Mouse (Mus musculus): ENCODE data around the gene Ap1b1. TPM values are rescaled to one million over a fixed set of nuclear protein-coding genes. Genes with fewer than 3 reads are reported as not detected.
A peak's percentile ranks its signal among the peaks of the same experiment; 100 is the strongest.
"Not testable (repeated sequence)": the region's sequence is repeated elsewhere in the genome, so short reads cannot be mapped to it uniquely, and the experiment has no call there.

Gene Ap1b1
- total RNA-seq, 4 experiments from 2014 or later = 144 to 152 (median 150) TPM

DNA sequence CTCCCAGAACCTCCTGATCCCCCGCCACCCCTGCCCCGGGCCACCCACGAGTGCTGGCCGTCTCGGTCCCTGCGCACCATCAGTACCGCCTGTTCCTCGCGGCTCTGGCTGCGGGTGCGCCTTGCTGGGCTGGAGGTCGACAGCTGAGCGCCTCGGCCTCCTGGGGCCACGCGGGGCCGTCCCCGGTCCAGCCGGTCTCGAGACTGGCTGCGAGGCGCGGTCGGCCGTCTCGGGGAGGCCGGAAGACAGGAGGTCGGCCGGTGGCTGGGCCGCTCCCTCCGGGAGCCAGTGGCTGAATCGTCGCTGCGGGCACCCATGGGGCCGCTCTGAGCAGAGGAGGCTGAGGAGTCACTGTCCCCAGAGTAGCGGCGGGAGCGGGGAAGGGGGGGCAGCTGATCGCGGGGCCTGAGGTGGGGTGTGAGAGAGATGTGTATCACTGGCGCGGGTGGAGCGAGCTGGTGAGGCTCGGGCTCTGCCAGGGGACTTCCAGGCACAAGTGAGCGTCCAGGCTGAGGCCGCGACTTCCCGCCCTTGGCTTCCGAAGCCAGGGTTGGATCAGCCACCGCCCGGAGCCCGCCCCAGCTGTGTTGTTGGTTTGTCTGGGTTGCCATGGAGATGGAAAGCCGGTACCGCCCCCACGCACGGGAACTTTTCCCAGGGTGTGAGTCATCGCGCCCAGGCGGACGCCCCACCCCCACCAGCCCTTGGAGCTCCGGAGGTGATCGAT is 75.0 kb downstream of the Ap1b1 start:
- peak; percentile 93 to 95 for DNase-seq (ENCODE audit: low spot score in 2 of 2)

DNA sequence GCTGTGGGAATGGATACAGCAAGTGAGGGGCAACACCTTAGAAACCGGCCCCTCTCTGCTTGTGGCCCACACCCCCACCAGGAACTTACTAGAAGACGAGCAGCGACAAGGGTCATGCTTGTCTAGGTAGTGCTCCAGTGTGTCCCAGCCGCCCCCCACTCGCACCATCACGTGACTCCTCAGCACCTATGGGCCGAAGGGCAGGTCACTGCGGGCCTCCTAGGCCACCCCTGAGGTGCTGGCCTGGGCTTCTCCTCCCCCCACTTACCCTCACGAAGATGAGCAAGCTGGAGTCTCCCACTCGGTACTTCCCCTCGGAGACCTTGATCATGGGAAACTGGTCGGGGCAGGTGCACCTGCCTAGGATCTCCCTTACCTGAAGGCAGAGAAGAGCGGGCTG is 75.7 kb downstream of the Ap1b1 start:
- DNase-seq (ENCODE audit: low spot score in 2 of 2) = no peak

DNA sequence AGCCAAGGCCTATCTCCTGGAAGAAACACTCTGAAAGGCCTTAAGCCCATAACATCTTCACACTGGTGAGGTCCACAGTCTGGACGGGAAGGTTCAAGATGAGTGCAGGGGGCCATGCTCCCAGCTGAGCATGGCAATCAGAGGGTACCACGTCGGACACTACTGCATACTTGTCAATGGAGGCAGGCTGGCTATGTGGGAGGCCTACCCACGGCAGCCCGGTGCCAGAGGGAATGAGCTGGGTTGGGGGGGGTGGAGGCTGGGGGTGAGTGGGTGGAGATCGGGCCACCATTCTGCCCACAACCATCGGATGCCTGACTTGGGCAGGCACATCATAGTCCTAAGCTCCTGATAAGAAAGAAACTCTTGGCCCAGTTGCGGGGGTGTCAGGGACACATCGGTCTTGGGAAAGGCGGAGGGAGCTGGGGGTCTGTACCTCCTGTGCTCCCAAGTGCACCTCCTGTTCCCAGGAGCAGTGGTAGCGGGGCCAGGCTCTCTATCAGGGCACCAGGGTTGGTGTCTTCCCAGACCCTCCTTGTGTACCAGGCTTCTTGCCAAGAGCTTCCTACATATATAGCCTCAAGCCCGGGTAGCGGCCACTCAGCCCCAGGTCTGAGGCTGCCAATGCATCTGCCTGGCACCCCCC is 76.4 kb downstream of the Ap1b1 start:
- DNase-seq (ENCODE audit: low spot score in 2 of 2) = no peak

DNA sequence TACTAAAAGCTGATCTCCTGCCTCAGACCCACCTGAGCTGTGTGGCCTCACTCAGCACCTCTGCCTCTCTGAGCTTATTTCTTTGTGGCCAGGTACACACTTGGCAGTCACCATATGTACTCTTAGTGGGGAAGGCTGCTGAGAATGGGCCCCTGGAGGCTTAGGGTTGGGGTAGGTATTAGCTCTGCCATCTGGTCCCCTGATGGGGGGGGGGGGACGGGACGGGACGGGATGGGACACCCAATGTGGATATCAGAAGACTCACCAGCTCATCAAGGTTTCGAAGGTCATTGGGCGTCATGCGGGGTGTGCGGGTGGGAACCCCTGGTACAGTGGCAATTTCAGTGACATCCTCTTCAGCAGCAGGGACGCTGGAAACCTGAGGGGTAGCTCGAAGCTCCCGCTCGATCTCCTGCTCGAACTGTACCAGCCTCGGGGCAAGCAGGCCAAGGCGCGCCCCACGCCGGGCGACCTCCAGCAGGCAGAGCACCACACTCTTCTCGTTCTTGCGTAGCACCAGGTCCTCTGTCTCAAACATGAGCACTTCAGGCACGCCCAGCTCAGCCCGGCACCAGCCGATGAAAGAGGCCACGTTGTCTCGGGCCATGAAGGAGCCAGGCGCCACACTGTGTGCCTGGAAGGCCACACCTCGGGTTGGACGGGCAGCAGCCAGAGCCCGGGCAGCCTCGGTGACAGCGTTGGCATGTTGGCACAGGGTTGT is 77.1 kb downstream of the Ap1b1 start:
- DNase-seq (ENCODE audit: low spot score in 2 of 2) = peak; percentile 42 to 46

DNA sequence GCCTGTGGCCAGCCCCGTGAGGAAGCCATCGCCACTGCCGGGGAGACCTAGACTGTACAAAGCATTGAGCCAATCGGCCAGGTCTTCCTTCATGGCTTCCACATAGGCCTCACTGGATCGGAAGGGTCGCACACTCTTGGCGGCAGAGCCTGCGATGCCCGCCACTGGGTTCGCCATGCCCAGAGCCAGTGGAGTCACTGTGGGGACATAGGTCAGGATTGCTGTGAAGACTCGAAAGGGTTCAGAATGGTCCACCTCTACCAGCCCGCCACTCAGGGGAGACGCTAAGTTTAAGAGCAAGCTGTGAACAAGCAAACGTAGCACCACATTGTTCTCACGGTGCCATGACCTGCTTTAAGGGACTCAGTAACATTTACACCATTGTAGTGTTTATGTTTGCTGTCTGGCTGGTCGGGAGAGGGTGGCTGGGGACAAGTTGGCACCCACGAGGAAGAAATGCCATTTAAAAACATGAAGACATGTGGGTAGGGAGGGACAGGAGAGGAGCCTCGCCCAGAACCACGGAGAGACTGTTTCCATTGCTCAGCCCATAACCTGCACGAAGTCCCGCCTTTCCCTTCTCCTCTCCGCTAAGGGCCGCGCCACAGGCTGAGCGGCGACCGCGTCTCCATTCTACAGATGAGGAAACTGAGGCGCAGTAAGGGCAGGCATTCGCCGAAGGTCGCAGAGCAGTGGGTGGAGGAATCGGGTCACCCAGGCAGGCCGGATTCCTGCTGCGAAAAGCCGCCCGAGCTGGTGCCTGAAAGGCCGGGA is 77.8 kb downstream of the Ap1b1 start:
- DNase-seq (ENCODE audit: low spot score in 2 of 2) = no peak

DNA sequence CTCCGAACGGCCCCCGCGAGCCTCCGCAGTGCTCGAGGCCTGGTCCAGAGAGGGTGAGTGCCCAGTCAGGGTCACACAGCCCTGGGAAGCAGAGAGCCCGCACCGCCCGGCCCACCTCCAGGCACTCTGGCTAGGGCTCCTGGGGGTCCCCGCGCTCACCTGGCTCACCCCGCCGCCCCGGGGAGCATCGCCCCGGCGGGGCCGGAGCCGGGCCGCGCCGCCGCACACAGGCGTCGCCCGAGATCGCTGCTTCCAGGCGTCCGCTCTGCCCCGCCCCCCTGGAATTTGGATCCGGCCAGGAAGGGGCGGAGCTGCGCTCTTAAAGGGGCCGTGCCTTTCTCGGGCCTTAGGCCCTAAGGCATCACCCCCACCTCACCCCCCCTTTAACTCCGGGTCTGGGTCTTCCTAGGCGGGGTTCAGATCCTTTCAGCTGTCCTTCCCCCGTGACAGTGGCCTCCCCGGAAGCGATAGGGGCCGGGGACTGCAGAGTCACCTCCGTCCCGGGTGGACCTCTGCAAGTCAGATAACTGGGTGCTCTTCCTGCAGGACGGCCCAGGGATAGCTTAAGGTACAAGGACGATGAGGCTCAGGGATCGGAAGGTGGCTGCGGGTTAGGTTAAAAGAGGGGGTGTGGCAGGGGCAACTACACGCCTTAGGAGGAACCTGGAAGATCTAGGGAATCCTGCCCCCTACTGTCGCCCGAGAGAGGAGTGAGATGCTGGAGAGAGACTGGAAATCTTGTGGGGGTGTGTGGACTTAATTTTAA is 78.6 kb downstream of the Ap1b1 start, which contains the start of gene Gas2l1:
Gene Gas2l1, minus strand, starts transcription at position 272 of the 766 bp plus-strand sequence.
- peak; percentile 70 to 83 for DNase-seq (ENCODE audit: low spot score in 2 of 2)

DNA sequence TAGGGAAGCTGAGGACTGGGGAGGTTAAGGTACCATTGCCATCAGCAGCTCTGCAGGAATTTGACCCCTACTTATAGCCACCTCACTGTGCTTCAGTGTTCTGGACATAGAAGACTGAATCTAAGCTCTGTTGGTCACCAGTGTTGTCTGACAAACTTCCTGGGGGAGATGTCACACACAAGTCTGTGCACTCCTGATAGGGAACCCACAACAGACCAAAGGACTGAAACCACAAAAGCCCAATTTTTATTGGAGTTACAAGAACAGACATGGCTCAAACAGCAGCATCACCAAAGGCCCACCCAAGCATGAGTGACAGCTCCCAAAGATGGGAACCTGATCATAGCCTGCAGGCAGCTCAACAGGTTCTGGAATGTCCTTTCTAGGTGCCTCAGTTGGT is 80.4 kb downstream of the Ap1b1 start:
- no peak for DNase-seq (ENCODE audit: low spot score in 2 of 2)

DNA sequence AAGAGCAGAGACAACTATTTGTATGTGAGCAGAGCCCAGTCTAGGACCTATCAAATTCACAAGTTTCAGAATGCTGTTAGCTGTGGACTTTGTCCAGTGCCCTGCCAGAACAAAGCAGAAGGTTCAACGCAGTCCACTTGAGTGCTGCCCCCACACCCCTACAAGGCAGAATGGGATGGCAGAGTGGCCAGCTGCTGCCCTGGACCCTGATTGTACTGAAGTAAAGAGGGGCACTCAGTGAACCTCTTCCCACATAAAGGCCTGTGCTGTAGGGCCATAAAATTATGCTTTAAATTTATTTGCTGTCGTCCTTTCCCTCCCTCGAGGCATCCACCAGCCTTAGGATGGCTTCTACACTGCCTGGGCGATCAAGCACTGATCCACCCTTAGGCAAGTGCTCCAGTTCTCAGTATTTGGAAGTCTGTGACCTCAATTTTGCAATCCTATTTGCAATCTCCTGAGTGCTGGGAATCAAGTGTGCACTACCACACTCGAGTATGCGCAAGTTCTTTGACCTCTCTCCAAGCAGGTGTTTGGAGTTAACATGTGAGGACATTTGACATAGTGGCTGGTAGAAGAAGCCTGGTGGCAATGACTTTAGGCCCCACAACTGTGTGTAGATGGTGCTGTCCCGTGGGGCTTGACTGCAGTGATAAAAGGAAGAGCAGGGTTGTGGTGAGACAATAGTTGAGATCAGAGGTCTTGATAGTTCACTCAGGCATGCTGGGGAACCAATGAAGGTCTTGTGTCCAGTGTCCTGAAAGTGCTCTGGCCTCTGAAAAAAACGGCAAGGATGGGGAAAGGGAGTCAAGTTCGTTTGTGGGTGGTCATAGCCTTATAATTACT is 81.7 kb downstream of the Ap1b1 start:
- DNase-seq (ENCODE audit: low spot score in 2 of 2) = no peak

DNA sequence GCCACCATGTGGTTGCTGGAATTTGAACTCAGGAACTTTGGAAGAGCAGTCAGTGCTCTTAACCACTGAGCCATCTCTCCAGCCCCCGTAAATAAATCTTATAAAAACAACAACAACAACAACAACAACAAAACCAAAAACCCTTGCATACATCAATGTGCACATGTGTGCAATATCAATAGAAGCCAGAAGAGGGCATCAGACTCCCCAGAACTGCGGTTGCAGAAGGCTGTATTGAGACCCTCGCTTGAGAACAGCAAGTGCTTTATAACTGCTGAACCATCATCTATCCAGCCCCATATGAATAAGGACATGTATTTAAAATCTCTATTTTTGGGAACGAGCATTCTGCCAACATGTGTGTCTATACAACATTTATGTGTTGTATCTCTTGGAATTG is 88.3 kb downstream of the Ap1b1 start:
- DNase-seq (ENCODE audit: low spot score in 2 of 2) = no peak

DNA sequence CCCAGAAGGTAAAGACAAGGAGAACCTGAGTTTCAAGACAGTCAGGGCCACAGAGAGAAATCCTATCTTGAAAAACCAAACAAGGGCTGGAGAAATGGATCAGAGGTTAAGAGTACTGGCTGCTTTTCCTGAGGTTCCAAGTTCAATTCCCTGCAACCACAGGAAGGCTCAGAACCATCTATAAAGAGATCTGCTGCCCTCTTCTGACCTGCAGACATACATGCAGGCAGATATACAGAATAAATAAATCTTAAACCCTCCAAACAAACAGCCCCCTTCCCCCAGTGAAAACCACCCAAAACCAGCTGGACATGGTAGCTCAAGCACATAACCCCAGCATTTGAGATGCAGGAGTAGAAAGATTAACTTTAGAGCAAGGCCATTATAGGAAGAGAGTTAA is 89.1 kb downstream of the Ap1b1 start:
- no peak for DNase-seq (ENCODE audit: low spot score in 2 of 2)

DNA sequence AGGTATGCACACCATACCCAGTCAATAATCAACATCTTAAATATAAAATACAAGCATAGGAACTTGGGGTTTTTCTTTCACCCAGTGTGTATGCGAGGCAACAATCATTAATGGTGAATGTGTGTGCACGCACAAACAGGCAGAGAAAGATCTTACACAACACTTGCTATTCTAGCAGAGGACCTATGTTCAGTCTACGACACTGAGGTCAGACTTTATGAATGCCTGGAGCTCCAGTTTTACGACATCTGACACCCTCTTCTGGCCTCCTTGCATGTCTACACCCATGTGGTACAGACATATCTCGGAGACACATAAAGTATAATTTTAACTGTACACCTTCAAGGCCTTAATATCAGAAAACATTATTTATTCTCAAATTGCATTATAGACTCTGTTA is 90.2 kb downstream of the Ap1b1 start:
- DNase-seq (ENCODE audit: low spot score in 2 of 2) = not testable (repeated sequence)

DNA sequence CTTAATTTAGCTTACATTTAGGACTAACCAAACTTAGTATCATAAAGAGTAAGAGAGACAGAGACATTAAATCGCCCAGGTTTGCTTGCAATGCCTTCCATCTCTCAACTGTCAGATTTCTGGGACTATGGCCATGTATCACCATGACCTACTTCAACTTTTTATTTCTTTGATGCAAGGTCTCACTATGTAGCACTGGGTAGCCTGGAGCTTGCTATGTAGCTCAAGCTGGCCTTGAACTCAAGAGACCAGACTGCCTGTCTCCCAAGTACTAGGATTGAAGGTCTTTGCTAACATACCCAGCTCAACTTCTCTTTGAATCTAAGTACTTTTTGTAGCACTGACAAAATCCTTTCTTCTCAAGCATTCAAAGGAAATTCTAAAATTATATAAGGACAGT is 102.5 kb downstream of the Ap1b1 start:
- DNase-seq (ENCODE audit: low spot score in 2 of 2) = no peak

DNA sequence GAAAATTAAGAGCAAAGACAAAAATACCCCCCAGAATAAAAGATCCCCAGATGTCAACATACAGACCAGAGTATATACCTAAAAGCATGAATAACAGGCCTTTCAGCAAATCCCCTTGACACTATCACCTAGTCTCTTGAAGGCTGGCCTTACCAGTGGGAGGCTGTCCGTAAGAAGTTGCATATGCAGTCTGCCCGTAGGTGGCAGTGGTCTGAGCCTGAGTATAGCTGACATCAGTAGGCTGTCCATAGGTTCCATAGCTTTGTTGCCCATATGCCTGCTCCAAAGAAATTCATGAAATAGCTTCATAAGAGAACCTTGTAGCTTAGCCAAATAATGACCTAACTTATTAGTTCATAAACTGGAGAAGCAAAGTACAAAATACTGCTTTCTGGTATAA is 105.1 kb downstream of the Ap1b1 start:
- DNase-seq (ENCODE audit: low spot score in 2 of 2) = no peak

Small RNA genes lying within 50 kb of the gene (microRNA-seq; reads per million reads assigned to microRNA genes)
- gene Gm47296 = 0 reads per million in 2 experiments

Other genes starting within 250 kb of the Ap1b1 start
- gene Cabp7, start 240.0 kb upstream of the Ap1b1 start, total RNA-seq (2022) = 100 to 1,000 TPM; 253 to 297 (median 281) TPM
- gene Nf2, start 137.3 kb upstream of the Ap1b1 start, total RNA-seq (2022) = 10 to 100 TPM; 88.0 to 96.1 (median 90.3) TPM
- gene Nipsnap1, start 112.9 kb upstream of the Ap1b1 start, total RNA-seq (2022) = 100 to 1,000 TPM in 1 of 4 experiments, 10 to 100 TPM in 3; 89.8 to 108 (median 95.7) TPM
- gene Thoc5, start 91.5 kb upstream of the Ap1b1 start, total RNA-seq (2022) = 10 to 100 TPM; 38.6 to 43.8 (median 41.4) TPM
- gene Nefh, start 38.8 kb upstream of the Ap1b1 start, total RNA-seq (2022) = 10 to 100 TPM; 42.3 to 45.7 (median 45.6) TPM
- gene Rasl10a, start 71.3 kb downstream of the Ap1b1 start, total RNA-seq (2022) = 10 to 100 TPM; 48.3 to 100.0 (median 69.5) TPM
- 10 to 100 TPM; 81.4 to 91.4 (median 86.0) TPM for gene Gas2l1, start 78.5 kb downstream of the Ap1b1 start, total RNA-seq (2022)
- 10 to 100 TPM; 22.1 to 26.4 (median 24.2) TPM for gene Rhbdd3, start 112.1 kb downstream of the Ap1b1 start, total RNA-seq (2022)
- gene Ewsr1, start 112.4 kb downstream of the Ap1b1 start, total RNA-seq (2022) = 100 to 1,000 TPM; 333 to 412 (median 383) TPM
- gene Emid1, start 165.4 kb downstream of the Ap1b1 start, total RNA-seq (2022) = 1 to 10 TPM; 3.7 to 6.5 (median 5.2) TPM